Mouse (Mus musculus): ENCODE results near the gene Ldlrad3. TPM values are rescaled to one million over a fixed set of nuclear protein-coding genes. Genes with fewer than 3 reads are reported as not detected.

Ldlrad3 gene
- polyA plus RNA-seq, 1 experiment from 2014 or later = 35.9 TPM

DNA sequence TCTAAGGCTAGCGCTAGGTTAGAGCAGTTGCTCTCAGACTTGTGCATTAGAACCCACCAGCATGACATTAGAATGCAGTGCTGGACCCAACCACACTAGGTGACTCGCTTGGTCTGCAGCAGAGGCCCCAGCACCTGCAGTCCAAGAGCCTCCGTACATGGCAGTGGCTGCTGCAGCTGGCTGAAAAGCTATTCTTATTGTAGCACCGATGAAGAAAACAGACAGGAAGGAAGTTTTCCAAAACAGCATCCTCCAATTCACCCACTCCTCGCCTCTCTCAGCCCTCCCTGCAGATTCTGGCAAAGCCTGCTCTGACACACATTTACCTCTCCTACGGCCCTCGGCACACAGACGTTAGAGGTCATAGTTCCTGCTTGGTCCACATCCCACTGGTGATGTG, 130.0 kb downstream of the Ldlrad3 start:
- Histone ChIP-seq H3K36me3 (ENCODE audit: poor library complexity, severe bottlenecking) (peaks cover 33% of the 10 kb centered on the region; the same call in 1 of the 2 replicates), H3K9ac (no peak overlapping the region), H3K9me3 (replicated peaks) (no peaks in the 10 kb centered on the region), H3K4me1 (peaks cover 20% of the 10 kb centered on the region), H3K27ac (no peak overlapping the region), H3K4me2 (no peak overlapping the region), H3K4me3 (no peak overlapping the region), H3K27me3 (no peaks in the 10 kb centered on the region)
- 91% methylated on average over 8 of the region's 8 CpGs for WGBS
- no peak for ATAC-seq

DNA sequence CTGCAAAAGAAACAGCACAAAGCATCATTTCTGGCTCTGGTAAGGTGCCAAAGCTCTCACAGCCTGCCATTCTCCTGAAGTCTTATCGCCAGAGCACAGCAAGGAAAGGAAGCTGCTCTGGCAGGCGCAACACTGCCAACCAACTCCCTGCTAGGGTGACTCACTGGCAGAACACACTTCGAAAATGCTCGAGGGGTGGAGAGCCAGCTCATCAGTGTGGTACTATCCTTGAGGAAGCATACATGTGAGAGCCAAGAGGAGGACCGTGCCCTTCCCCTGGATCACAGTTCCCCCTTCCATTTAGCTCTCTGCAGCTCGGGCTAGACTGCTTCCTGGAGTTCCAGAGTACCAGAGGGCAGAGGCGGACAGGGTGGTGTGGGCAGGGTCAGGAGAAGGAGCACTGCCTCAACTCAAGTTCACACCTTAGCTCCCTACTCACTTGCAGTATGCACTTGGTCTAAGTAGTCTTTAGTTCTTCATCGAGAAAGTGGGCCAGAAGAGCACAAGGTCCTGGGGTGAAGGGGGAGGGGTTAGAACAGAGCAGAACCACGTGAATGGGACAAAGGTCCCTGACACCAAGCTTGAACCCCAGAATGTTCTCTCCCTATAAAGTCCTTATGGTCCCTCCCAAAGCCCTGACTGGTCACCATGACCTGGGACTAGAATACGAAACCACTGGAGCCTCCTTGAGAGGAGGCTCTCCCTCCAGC, 133.1 kb downstream of the Ldlrad3 start:
- H3K27ac ChIP-seq = peak overlapping the region; percentile 46

DNA sequence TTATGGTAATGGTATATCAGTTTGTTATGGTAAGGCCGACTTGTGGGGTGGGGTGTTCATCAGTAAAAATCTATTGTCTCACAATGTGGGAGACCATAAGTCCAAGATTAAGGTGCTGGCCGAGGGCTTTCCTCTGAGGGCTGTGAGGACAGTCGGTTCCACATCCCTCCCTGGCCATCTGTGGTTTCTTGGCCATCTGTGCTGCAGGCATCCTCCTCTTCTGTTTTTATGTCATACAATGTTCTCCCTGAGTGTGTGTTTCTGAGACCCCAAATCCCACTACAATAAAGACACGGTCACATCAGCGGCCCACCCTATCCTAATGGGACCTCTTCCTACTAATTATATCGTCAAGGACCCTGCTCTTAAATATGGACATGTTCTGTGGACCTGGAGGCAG, 133.8 kb downstream of the Ldlrad3 start:
- no peak overlapping the region for H3K9ac ChIP-seq
- H3K27me3 ChIP-seq = no peaks in the 10 kb centered on the region
- peaks cover 16% of the 10 kb centered on the region; the same call in 1 of the 2 replicates for H3K36me3 ChIP-seq (ENCODE audit: poor library complexity, severe bottlenecking)
- peak overlapping the region; percentile 46; the same call in 1 of the 2 replicates for H3K27ac ChIP-seq
- H3K4me3 ChIP-seq = no peak overlapping the region
- WGBS = 82% methylated on average over 6 of the region's 6 CpGs
- peaks cover 46% of the 10 kb centered on the region for H3K4me1 ChIP-seq
- H3K9me3 ChIP-seq (replicated peaks) = no peaks in the 10 kb centered on the region
- no peak overlapping the region for H3K4me2 ChIP-seq
- ATAC-seq = peak; percentile 3; the same call in 1 of the 2 replicates

More for the DNA sequence above, 133.1 kb downstream of the Ldlrad3 start:
- ATAC-seq = peak; percentile 39; the same call in 1 of the 2 replicates
- Histone ChIP-seq H3K9ac (no peak overlapping the region), H3K4me2 (no peak overlapping the region), H3K4me1 (peaks cover 49% of the 10 kb centered on the region), H3K36me3 (ENCODE audit: poor library complexity, severe bottlenecking) (peaks cover 24% of the 10 kb centered on the region; the same call in 1 of the 2 replicates), H3K9me3 (replicated peaks) (no peaks in the 10 kb centered on the region), H3K4me3 (no peak overlapping the region), H3K27me3 (no peaks in the 10 kb centered on the region)
- 72% methylated on average over 10 of the region's 10 CpGs for WGBS

DNA sequence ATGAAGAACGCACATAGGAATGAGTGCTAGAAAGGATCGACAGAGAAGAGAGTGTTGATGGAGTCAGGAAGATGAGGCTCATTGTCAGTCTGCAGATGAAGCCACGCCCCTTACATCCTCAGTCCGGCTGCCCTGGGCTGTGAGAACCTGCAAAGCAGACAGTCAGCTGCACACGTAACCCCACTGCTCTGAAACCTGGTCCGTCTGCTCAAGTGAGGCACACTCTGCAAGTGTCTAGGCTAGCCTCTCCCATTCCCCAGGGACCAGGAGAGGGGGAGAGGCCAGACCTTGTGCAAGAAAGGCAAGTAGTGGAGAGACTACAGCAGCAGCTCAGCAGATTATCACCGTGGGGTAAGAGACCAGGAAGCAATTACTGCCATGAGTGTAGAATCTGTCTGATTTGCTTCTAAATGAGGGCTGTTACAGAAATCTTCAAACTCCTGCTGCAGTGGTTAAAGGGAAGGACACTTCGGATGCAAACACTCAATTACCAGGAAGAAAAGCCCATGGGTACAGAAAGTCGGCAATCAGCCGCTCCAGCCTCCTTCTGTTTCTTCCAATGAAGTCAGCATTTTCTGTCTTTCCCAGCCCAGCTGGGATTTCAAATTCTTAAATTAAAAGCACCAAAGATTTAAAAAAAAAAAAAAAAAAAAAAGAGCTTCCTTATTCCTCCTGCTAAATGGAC, 136.2 kb downstream of the Ldlrad3 start:
- H3K4me2 ChIP-seq = peak overlapping the region; percentile 27; the same call in 1 of the 2 replicates
- peak overlapping the region; percentile 49 for H3K27ac ChIP-seq
- no peaks in the 10 kb centered on the region for H3K27me3 ChIP-seq
- H3K4me3 ChIP-seq = no peak overlapping the region
- peak overlapping the region; percentile 27; the same call in 1 of the 2 replicates for H3K9ac ChIP-seq
- peak; percentile 48 for ATAC-seq
- H3K4me1 ChIP-seq = peaks cover 42% of the 10 kb centered on the region
- H3K36me3 ChIP-seq (ENCODE audit: poor library complexity, severe bottlenecking) = 0 out of 2 replicates have a peak, but pooled peaks cover 11% of the 10 kb centered on the region
- no peaks in the 10 kb centered on the region for H3K9me3 ChIP-seq (replicated peaks)
- 40% methylated on average over 10 of the region's 10 CpGs for WGBS

- Histone ChIP-seq H3K4me2 (no peak overlapping the region), H3K27ac (no peak overlapping the region), H3K9me3 (replicated peaks) (no peaks in the 10 kb centered on the region), H3K9ac (no peak overlapping the region), H3K4me1 (peaks cover 42% of the 10 kb centered on the region), H3K27me3 (no peaks in the 10 kb centered on the region), H3K4me3 (no peak overlapping the region), H3K36me3 (ENCODE audit: poor library complexity, severe bottlenecking) (0 out of 2 replicates have a peak, but pooled peaks cover 3% of the 10 kb centered on the region)
- 0 out of 2 replicates have a peak, but pooled peaks have one; percentile 33 for ATAC-seq
- 46% methylated on average over 16 of the region's 16 CpGs for WGBS
Measured at GRCm38 (mm10) chr2:102048296-102049175, 137.6 kb downstream of the Ldlrad3 start.

DNA sequence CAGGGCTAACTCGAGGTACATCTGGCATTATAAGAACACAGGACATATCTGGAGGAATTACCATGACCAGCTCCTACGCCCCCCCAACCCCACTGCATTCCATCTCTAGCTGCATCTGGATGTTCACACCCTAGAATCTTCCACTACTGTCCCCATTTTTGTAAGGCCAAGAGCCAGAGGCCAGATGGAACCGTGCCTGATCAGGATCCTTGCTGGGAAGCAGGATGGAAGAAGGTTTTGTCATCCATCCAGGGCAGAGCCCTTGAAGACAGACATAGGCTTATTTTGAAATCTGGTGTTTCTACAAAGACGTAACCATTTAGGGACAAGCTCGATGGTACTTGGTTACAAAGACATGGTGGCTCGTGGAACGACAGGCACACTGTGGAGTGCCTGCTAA, 139.7 kb downstream of the Ldlrad3 start:
- Histone ChIP-seq H3K36me3 (ENCODE audit: poor library complexity, severe bottlenecking) (0 out of 2 replicates have a peak, but pooled peaks cover 3% of the 10 kb centered on the region), H3K4me1 (peaks cover 35% of the 10 kb centered on the region), H3K9ac (no peak overlapping the region), H3K27me3 (no peaks in the 10 kb centered on the region), H3K4me3 (no peak overlapping the region), H3K9me3 (replicated peaks) (no peaks in the 10 kb centered on the region), H3K27ac (no peak overlapping the region), H3K4me2 (no peak overlapping the region)
- WGBS = 92% methylated on average over 7 of the region's 7 CpGs
- no peak for ATAC-seq

- Histone ChIP-seq H3K4me3 (no peak overlapping the region), H3K36me3 (ENCODE audit: poor library complexity, severe bottlenecking) (no peaks in the 10 kb centered on the region), H3K9me3 (replicated peaks) (no peaks in the 10 kb centered on the region), H3K27ac (peak overlapping the region; percentile 14; the same call in 1 of the 2 replicates), H3K27me3 (no peaks in the 10 kb centered on the region), H3K9ac (no peak overlapping the region), H3K4me1 (peaks cover 44% of the 10 kb centered on the region), H3K4me2 (no peak overlapping the region)
- no peak for ATAC-seq
- WGBS = 95% methylated on average over 5 of the region's 5 CpGs
Measured at GRCm38 (mm10) chr2:102040456-102040855, 145.7 kb downstream of the Ldlrad3 start.

DNA sequence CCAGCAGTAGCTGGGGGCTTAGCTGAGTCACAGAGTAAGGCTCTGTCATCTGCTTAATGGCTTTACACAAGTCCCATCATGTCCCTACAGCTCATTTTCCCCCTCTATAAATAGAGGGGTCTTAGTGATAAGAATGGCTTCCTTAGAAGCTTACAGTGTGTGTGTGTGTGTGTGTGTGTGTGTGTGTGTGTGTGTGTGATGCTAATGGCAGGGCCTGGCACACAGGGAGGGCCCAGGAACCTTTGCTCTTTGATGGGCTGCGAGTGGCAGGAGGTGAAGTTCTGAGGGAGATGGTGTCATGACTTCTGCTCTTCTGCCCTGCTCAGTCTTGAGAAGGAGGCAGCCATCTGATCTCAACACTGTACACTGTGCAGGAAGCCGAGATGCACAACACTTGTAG, 146.2 kb downstream of the Ldlrad3 start:
- H3K4me3 ChIP-seq = no peak overlapping the region
- no peak for ATAC-seq
- H3K4me2 ChIP-seq = no peak overlapping the region
- H3K9me3 ChIP-seq (replicated peaks) = no peaks in the 10 kb centered on the region
- 83% methylated on average over 2 of the region's 2 CpGs for WGBS
- H3K4me1 ChIP-seq = peaks cover 44% of the 10 kb centered on the region
- no peak overlapping the region for H3K9ac ChIP-seq
- no peak overlapping the region for H3K27ac ChIP-seq
- H3K36me3 ChIP-seq (ENCODE audit: poor library complexity, severe bottlenecking) = no peaks in the 10 kb centered on the region
- no peaks in the 10 kb centered on the region for H3K27me3 ChIP-seq

DNA sequence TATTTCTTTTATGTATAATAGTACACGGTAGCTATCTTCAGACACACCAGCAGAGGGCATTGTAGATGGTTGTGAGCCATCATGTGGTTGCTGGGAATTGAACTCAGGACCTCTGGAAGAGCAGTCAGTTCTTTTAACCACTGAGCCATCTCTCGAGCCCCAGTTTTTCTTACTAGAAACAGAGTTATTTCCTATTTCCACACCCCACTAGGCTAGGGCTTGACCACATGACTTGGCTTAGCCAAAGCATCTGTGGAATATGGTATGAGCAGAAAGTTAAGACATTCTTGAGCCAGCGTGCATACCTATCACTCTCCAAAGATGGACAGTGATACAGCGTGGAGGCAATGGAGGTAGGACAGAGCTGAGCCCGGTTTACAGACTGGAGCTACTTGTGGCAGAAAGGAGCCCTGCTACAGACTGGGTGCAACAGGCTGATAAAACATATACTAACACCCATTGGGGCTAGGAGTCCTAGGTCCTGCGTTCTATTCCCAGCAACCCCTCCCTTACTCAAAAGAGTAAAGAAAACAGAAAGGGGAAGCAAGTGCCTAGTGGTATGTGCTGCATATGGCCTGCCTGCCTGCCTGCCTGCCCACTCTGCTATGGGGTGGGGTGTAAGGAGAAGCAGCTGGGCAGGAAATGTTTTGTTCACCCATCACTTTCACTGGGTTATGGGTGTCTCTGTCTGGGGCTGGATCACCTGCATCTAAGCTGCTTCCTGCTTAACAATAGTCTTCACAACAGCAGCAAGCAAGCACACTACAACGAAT, 147.1 kb downstream of the Ldlrad3 start:
- Histone ChIP-seq H3K4me2 (0 out of 2 replicates have a peak overlapping the region, but pooled peaks have one; percentile 28), H3K36me3 (ENCODE audit: poor library complexity, severe bottlenecking) (no peaks in the 10 kb centered on the region), H3K9me3 (replicated peaks) (no peaks in the 10 kb centered on the region), H3K9ac (no peak overlapping the region), H3K4me3 (no peak overlapping the region), H3K27ac (peak overlapping the region; percentile 81; the same call in 1 of the 2 replicates), H3K27me3 (no peaks in the 10 kb centered on the region), H3K4me1 (peaks cover 49% of the 10 kb centered on the region)
- WGBS = 84% methylated on average over 7 of the region's 7 CpGs
- 0 out of 2 replicates have a peak, but pooled peaks have one; percentile 3 for ATAC-seq

- 12% methylated on average over 10 of the region's 10 CpGs for WGBS
- peak overlapping the region; percentile 1; the same call in 1 of the 2 replicates for H3K9ac ChIP-seq
- no peaks in the 10 kb centered on the region for H3K9me3 ChIP-seq (replicated peaks)
- peaks cover 56% of the 10 kb centered on the region for H3K4me1 ChIP-seq
- peak; percentile 87 for ATAC-seq
- H3K27me3 ChIP-seq = no peaks in the 10 kb centered on the region
- H3K27ac ChIP-seq = peak overlapping the region; percentile 81
- H3K4me3 ChIP-seq = no peak overlapping the region
- H3K36me3 ChIP-seq (ENCODE audit: poor library complexity, severe bottlenecking) = no peaks in the 10 kb centered on the region
- H3K4me2 ChIP-seq = peak overlapping the region; percentile 28; the same call in 1 of the 2 replicates
Measured at GRCm38 (mm10) chr2:102038229-102038894, 147.8 kb downstream of the Ldlrad3 start.
